Mouse (Mus musculus) kidney, postnatal 0 days (tissue): ENCODE measurements at regions not wholly inside any gene's neighbourhood (a gene's known extent, or its start where the extent isn't known, plus 50 kb on each side); places are given as distances from the start of the nearest gene placed in this dataset.

Experiments used
- ATAC-seq: fragments of 200-750 bp; cut with Nextera tagmentation; replicated peaks from 2 replicates; pipeline ENCODE4 v1.8.0; 2017; ENCODE audit warnings: low read depth, moderate number of reproducible peaks, moderate TSS enrichment, moderate library complexity; ENCODE audit not compliant: low FRiP score
- DNase-seq: peaks from one replicate; pipeline ENCODE4 v3.0.0-alpha.2; 2016; ENCODE audit warnings: low spot score
- H3K27ac ChIP-seq: fragments of 300-500 bp; sonication (generic); 2 replicates; pipeline ENCODE4 v1.5.1; 2014; ENCODE audit warnings: mild to moderate bottlenecking
- H3K27me3 ChIP-seq: fragments of 300-500 bp; sonication (generic); 2 replicates; pipeline ENCODE4 v1.6.1; 2014; ENCODE audit warnings: low read length, mixed read lengths; ENCODE audit not compliant: insufficient read depth
- H3K36me3 ChIP-seq: fragments of 300-500 bp; sonication (generic); 2 replicates; pipeline ENCODE4 v1.6.1; 2014; ENCODE audit warnings: low read length, mixed read lengths; ENCODE audit not compliant: insufficient read depth
- H3K4me1 ChIP-seq: fragments of 300-500 bp; sonication (generic); replicated peaks from 2 replicates; pipeline ENCODE4 v1.6.1; 2014; ENCODE audit warnings: antibody characterized with exemption, low read length, mixed read lengths; ENCODE audit not compliant: insufficient read depth
- H3K4me2 ChIP-seq: fragments of 300-500 bp; sonication (generic); 2 replicates; pipeline ENCODE4 v1.6.1; 2014; ENCODE audit warnings: mild to moderate bottlenecking, low read length, moderate library complexity, mixed read lengths
- H3K4me3 ChIP-seq: fragments of 300-500 bp; sonication (generic); replicated peaks from 2 replicates; pipeline ENCODE4 v1.5.1; 2014; ENCODE audit warnings: low read depth, low read length
- H3K9ac ChIP-seq: fragments of 300-500 bp; sonication (generic); 2 replicates; pipeline ENCODE4 v1.6.1; 2014; ENCODE audit warnings: low read depth, low read length
- H3K9me3 ChIP-seq: fragments of 300-500 bp; sonication (generic); replicated peaks from 2 replicates; pipeline ENCODE4 v1.6.1; 2016; ENCODE audit warnings: low read length, inconsistent platforms, mixed read lengths
- CTCF ChIP-seq: IDR thresholded peaks from 2 replicates; pipeline ENCODE4 v1.5.1; 2016; ENCODE audit warnings: antibody characterized with exemption, low read depth, mild to moderate bottlenecking, moderate library complexity
- WGBS: fragments of 180-500 bp; shearing (Covaris S2); extraction: QIAGEN DNeasy Blood & Tissue Kit; methylation state at CpG from one replicate; pipeline ENCODE4 v1.1.7; 2014; 5-methylcytosine and 5-hydroxymethylcytosine counted together

DNA sequence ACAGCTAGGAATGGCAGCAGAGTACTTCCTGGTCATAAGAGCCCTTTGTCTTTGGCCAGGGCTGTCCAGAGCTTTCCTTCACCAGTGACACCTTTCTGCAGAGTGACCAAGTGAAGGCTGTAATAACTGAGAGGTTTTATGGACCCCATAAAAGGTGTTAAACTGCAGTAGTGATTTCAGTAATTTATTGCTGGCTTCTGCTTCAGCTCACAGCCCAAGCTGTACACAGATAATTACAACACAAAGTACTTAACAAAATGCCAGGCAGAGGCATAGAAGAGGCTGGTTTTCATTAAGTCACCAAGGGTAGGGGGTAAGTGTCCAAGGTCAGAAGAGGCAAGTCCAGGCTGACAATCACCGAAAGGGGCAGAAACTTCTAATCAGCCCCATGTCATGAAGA is 83.8 kb downstream of the Eif4e start:
- DNase-seq, result peak; percentile 52
- Histone ChIP-seq H3K4me2 (no peak overlapping the region), H3K36me3 (no peaks in the 10 kb centered on the region), H3K9ac (no peak overlapping the region), H3K4me1 (peaks cover 2% of the 10 kb centered on the region), H3K9me3 (no peaks in the 10 kb centered on the region), H3K4me3 (no peak overlapping the region), H3K27ac (no peak overlapping the region), H3K27me3 (no peaks in the 10 kb centered on the region)
- no peak for ATAC-seq
- WGBS, result 25% methylated on average over 1 of the region's 1 CpGs
- TF ChIP-seq CTCF, result no peak

DNA sequence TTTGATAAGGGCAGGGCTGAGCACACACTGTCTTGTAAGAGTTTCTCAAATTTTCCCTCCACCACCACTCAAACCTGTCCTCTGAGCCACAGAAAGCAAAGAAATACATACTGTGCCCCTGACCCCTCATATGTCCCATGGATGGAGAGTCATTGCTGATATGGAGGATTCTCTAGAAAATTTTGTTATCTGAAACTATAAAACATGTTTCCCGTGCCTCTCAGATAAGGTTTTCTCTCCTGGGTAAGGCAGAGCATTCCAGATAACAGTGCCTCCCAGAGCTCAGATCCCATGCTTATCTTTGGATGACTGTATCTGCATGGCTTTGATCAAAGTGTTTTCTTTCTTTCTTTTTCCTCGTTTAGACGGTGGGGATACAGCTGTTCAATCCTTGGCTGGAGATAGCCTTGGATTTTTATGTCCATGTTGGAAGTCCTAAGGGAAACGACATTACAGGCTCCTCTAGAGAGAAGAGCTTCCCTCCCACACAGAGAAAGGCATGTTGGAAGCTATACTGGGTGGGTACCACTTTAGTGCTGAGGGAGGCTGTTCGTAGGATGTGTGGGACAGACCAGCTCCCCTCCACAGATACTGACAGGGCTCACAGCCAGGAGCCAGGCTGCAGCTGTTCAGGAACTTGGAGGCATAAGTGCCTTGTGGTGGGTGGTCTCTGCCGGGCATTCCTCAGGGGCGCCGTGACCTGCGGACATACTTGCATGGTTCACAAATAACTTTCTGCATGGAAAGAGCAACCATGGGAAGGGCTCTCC is 87.1 kb downstream of the Eif4e start:
- WGBS, result 44% methylated on average over 9 of the region's 9 CpGs
- Histone ChIP-seq H3K4me1 (no peaks in the 10 kb centered on the region), H3K9me3 (no peaks in the 10 kb centered on the region), H3K36me3 (no peaks in the 10 kb centered on the region), H3K9ac (no peak overlapping the region), H3K27me3 (no peaks in the 10 kb centered on the region), H3K27ac (no peak overlapping the region), H3K4me3 (no peak overlapping the region), H3K4me2 (no peak overlapping the region)
- no peak for TF ChIP-seq CTCF
- DNase-seq (no peak), ATAC-seq (no peak)

DNA sequence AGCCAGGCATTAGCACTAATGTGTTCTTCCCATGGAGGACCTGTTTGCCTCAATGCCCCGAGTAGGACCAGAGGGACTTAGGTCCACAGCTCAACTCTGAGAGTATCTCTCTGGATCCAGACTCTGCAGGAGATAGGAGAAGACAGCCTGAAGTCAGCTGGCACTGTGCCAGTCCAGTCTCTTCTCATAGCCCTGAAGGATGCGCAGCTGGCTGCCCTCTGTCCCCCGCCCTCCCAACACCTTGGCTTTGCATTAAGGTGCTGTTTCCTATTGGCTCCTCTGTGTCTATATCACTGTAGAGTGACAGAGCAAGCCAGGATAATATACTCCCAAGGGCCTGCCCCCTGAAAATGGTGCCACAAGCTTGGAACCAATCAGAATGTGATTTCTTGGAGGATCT is 87.7 kb downstream of the Eif4e start:
- Histone ChIP-seq H3K27ac (no peak overlapping the region), H3K27me3 (no peaks in the 10 kb centered on the region), H3K4me3 (no peak overlapping the region), H3K4me2 (no peak overlapping the region), H3K36me3 (no peaks in the 10 kb centered on the region), H3K9ac (no peak overlapping the region), H3K4me1 (no peaks in the 10 kb centered on the region), H3K9me3 (no peaks in the 10 kb centered on the region)
- 95% methylated on average over 3 of the region's 3 CpGs for WGBS
- ATAC-seq (no peak), DNase-seq (no peak)
- TF ChIP-seq CTCF, result no peak

DNA sequence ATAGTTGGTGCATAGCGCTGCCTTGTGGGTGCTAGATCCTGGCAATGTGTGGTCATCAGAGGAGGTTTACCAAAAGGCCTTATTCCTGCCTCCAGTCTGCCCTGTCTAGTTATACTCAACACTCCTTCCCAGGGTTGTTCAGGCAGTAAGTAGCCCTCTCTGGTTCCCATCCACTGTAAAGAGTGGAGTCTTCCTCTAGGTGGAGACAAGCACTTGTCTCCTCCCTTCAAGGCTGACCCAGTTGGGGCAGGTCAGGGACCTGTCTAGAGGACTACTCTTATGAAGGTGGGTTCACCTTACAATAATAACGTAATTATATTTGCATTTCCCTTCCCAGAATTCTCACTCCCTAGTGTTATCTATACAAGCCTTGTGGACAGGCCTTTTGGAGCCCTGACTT is 88.9 kb downstream of the Eif4e start:
- Histone ChIP-seq H3K36me3 (no peaks in the 10 kb centered on the region), H3K4me2 (no peak overlapping the region), H3K4me3 (no peak overlapping the region), H3K9ac (no peak overlapping the region), H3K9me3 (no peaks in the 10 kb centered on the region), H3K27ac (no peak overlapping the region), H3K4me1 (no peaks in the 10 kb centered on the region), H3K27me3 (no peaks in the 10 kb centered on the region)
- 79% methylated on average over 2 of the region's 2 CpGs for WGBS
- no peak for ATAC-seq
- peak; percentile 40; the same call in 1 of the 2 replicates for TF ChIP-seq CTCF
- DNase-seq, result no peak

DNA sequence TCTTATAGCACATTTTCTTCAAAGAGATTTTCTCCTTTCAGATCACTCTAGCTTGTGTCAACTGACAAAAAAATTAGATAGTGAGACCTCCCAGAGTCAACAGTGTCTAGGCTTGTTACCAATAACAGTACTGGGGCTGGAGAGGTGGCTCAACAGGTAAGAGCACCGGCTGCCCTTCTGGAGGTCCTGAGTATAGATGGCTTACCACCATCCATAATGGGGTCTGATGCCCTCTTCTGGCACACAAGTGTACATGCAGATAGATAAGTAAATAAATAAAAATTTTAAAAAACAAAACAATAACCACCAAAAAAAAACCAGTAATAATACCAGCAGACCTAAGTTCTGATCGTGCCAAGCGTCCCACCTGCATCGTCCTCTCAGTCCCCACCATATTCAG is 94.3 kb downstream of the Eif4e start:
- no peaks in the 10 kb centered on the region for H3K36me3 ChIP-seq
- no peak overlapping the region for H3K9ac ChIP-seq
- no peaks in the 10 kb centered on the region for H3K4me1 ChIP-seq
- H3K27ac ChIP-seq, result no peak overlapping the region
- no peaks in the 10 kb centered on the region for H3K27me3 ChIP-seq
- H3K4me2 ChIP-seq, result no peak overlapping the region
- H3K4me3 ChIP-seq, result no peak overlapping the region
- H3K9me3 ChIP-seq, result no peaks in the 10 kb centered on the region
- 85% methylated on average over 4 of the region's 4 CpGs for WGBS
- ATAC-seq, result no peak
- TF ChIP-seq CTCF, result peak; percentile 68
- DNase-seq, result no peak

DNA sequence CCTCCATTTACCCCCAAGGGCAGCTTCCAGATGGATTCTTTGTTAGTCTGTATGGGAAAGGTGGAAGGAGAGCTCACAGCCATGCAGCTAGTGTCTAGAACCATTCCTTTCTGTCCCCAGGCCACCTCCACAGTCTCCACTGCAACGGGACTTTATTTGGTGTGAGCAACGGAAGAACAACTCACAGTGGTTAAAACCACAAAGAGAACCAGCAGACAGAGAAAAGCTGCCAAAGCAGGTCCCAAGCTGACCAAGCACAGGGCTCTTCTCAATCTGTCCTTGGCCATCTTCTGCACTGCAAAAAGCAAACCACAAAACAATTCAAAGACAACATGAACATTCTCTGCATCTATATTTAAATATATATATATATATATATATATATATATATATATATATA is 98.1 kb downstream of the Eif4e start:
- no peak for TF ChIP-seq CTCF

DNA sequence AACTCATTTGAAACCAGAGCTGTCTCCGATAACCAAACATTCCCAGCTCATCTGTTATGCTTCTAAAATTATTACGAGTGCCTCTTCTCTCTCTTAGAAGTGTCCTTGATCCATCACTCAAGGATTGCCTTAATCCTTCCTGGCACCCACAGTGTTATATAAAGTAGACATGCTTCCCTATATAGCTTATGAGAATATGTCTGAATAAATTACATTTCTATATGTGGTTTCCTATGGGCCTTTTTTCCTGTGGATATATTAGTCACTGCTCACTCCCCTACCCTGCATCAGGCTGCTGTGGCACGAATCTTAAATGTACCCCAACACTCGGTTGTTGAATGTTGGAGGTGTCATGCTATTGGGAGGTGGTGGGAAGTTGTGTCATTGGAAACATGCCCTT is 100.3 kb downstream of the Eif4e start:
- Histone ChIP-seq H3K27me3 (no peaks in the 10 kb centered on the region), H3K9me3 (no peaks in the 10 kb centered on the region), H3K27ac (no peak overlapping the region), H3K4me1 (no peaks in the 10 kb centered on the region), H3K4me2 (no peak overlapping the region), H3K4me3 (no peak overlapping the region), H3K9ac (no peak overlapping the region), H3K36me3 (no peaks in the 10 kb centered on the region)
- ATAC-seq (no peak), DNase-seq (no peak)
- TF ChIP-seq CTCF, result no peak
- WGBS, result 92% methylated on average over 4 of the region's 4 CpGs

More for the DNA sequence above, 98.1 kb downstream of the Eif4e start:
- Histone ChIP-seq H3K27me3 (no peaks in the 10 kb centered on the region), H3K4me1 (no peaks in the 10 kb centered on the region), H3K4me2 (no peak overlapping the region), H3K4me3 (no peak overlapping the region), H3K9me3 (no peaks in the 10 kb centered on the region), H3K9ac (no peak overlapping the region), H3K27ac (no peak overlapping the region), H3K36me3 (no peaks in the 10 kb centered on the region)
- no peak for DNase-seq
- ATAC-seq, result no peak
- 79% methylated on average over 2 of the region's 2 CpGs for WGBS
